Mouse (Mus musculus): Measurements from ENCODE around the gene Kcnmb1.

Gene Kcnmb1

GRCm38 (mm10) chr11:34000416-34000815 is 37.6 kb downstream of the Kcnmb1 start:
- no peak for DNase-seq (ENCODE audit: extremely low spot score)

DNA sequence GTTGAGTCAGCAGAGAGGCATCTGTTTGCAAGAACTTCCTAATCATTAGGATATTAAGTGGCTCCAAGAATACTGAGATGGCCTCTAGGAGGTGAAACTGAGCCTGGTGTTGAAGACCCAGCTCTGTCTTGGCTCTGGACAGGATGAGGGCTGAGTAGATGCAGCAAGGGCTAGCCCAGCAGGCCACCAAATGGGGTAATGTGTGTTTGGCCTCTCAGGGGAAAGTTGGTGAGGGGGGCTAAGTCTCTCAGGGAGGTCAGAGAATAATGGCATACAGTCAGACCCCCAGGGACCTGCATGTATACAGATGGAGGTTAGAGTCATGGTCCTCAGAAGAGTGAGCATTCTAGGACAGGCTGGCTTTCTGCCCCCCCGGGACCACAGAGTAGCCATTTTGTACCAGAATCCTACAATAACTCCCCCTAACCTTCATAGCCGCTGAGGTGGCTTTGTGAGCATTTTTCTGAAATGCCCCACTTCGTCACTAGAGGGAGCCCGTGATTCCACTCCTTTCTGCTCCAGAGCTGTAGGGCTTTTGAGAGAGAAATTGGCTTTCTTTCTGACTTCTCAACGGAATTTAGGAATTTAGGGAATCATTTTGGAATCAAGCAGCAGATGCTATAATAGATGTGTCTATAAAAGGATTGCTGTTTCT is 39.3 kb downstream of the Kcnmb1 start:
- peak; percentile 49 for DNase-seq (ENCODE audit: extremely low spot score)

DNA sequence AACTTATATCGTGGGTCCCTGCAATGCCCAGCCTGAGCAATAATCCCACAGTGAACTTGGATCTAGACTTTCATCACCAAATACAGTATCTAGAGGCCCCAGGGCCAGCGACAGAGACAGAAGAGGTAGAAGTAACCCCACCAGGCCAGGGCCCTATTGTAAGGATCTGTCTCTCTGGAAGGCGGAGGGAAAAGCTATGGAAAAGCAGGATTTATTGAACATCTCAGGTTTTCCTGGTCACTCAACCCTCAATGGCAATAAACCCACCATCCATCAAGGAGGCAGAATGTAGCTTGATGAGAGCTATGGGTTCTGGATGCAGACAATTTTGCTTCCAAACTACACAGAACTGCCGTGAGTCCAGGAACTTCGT is 39.8 kb downstream of the Kcnmb1 start:
- no peak for DNase-seq (ENCODE audit: extremely low spot score)

DNA sequence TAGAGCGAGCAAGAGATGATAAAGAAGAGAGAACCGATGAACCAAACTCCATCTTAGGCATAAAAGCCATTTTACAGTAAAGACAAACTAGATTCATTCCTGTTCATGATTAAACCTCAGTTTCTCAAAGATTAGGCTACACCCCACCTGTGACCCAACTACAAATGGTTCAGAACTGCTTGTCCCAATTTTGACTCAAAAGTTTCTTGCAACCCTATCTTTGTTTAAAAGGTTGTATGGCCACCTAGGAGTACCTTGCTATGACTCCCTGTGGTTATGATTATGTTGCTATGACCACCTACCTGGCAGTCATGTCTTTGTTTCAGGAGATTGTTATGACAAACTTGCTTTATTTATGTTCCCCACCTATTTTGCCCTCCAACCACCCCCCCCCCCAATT is 44.8 kb downstream of the Kcnmb1 start:
- no peak for DNase-seq (ENCODE audit: extremely low spot score)

DNA sequence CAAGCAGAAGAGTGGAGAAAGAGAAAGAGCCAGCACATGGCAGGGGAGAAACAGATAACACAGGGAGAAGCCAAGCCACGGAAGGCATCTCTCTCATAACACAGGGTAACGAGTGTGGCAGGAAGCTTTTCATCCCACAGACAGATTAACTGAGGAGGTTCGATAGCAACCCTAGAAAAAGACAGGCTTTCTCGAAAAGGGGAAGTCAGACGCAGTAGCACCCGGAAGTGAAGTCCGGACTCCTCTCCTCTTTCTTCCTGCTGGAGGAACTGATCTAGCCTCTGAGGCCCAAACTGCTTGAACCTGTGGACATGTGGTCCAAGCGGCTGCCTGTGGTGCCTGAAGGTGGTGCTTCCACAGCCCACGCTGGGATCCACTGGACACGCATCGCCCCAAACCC is 45.4 kb downstream of the Kcnmb1 start:
- no peak for DNase-seq (ENCODE audit: extremely low spot score)

- DNase-seq (ENCODE audit: extremely low spot score): peak; percentile 49
Observed at GRCm38 (mm10) chr11:34008702-34009101, 45.9 kb downstream of the Kcnmb1 start.

- no peak for DNase-seq (ENCODE audit: extremely low spot score)
Observed at GRCm38 (mm10) chr11:34009316-34010087, 46.7 kb downstream of the Kcnmb1 start.

DNA sequence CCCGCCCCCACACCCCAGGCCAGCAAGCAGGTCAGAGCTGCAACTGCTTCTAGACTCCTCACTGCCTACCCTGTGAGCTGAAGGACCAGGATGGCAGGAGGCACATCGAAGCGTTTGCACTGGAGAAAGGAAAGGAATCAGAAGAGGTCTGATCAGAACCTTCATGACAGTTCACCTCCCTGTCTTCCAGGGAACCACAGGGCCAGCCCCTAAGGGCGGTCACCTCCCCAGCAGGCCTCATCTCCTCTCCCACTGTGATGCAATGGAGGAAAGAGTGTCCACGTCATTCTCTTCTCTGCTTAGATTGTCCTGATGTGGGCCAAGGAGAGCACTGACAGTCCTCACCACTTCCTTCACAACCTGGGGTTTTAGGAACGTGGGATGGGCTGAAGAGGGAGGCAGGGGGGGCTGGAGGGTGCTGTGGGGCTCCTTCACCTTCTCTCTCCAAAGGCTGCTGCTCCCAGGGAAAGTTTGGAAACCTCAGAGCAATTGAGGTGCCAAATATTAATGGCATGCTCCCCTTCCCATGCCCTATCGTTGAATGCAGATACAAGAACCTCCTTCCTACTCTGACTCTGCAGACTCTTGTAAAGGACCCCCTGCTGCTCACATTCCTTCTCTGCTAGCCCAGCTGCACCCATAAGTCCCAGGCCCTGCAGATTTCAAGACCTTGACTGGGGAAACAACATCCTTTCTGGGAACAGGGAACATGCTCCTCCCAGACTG is 47.5 kb downstream of the Kcnmb1 start:
- no peak for DNase-seq (ENCODE audit: extremely low spot score)

DNA sequence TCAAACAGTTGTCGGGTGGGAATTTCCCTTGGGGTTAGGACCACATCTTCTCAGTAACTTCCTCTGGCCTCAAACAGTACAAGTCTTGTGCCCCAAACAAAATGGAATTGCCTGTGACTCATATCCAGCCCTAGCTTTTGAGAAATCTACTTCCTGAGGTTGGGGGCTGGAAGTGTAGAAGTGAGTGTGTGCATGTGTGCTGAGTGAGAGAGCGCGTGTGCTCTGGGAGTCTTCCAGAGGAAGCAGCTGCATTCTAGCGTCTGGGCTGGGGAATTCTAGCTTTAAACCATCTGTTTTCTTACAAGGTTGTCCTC is 48.0 kb downstream of the Kcnmb1 start:
- DNase-seq (ENCODE audit: extremely low spot score): no peak

GRCm38 (mm10) chr11:34012007-34012652 is 49.3 kb downstream of the Kcnmb1 start:
- DNase-seq (ENCODE audit: extremely low spot score): no peak
